Mouse (Mus musculus) frontal cortex, postnatal 14 days (tissue): ENCODE measurements around the gene Prmt2.
A peak's percentile ranks its signal among the peaks of the same experiment; 100 is the strongest.

Experiments
- DNase-seq, 2 experiments: peaks; one replicate each; pipeline ENCODE4 v3.0.0; 2022; ENCODE audit warnings: low spot score in 2 of 2

Gene Prmt2

GRCm38 (mm10) chr10:76237341-76238225, at the start of gene Prmt2:
Prmt2 (minus strand) TSS chr10:76237865.
- peak; percentile 81 to 85 for DNase-seq

- no peak for DNase-seq
Measured at GRCm38 (mm10) chr10:76278541-76279097, 41.0 kb upstream of the Prmt2 start.

GRCm38 (mm10) chr10:76275256-76275655, 37.6 kb upstream of the Prmt2 start:
- DNase-seq, result no peak

- DNase-seq, result no peak
Measured at GRCm38 (mm10) chr10:76271238-76271637, 33.6 kb upstream of the Prmt2 start.

GRCm38 (mm10) chr10:76262431-76262830, 24.8 kb upstream of the Prmt2 start:
- DNase-seq, result no peak

- DNase-seq, result no peak
Measured at GRCm38 (mm10) chr10:76261447-76261846, 23.8 kb upstream of the Prmt2 start.

GRCm38 (mm10) chr10:76260358-76261059, 22.8 kb upstream of the Prmt2 start:
- DNase-seq, result no peak

GRCm38 (mm10) chr10:76259566-76260232, 22.0 kb upstream of the Prmt2 start:
- DNase-seq, result no peak

GRCm38 (mm10) chr10:76257719-76258390, 20.2 kb upstream of the Prmt2 start:
- no peak for DNase-seq

- DNase-seq, result no peak
Measured at GRCm38 (mm10) chr10:76257231-76257630, 19.6 kb upstream of the Prmt2 start.

- no peak for DNase-seq
Measured at GRCm38 (mm10) chr10:76255617-76256016, 18.0 kb upstream of the Prmt2 start.

GRCm38 (mm10) chr10:76253536-76253935, 15.9 kb upstream of the Prmt2 start, which contains the start of gene S100b:
S100b (plus strand) TSS chr10:76253853.
- peak; percentile 41 to 47 for DNase-seq

GRCm38 (mm10) chr10:76253079-76253478, 15.4 kb upstream of the Prmt2 start:
- no peak for DNase-seq

GRCm38 (mm10) chr10:76250870-76251269, 13.2 kb upstream of the Prmt2 start:
- DNase-seq, result no peak

- DNase-seq, result no peak
Measured at GRCm38 (mm10) chr10:76248647-76248968, 10.9 kb upstream of the Prmt2 start.

- no peak for DNase-seq
Measured at GRCm38 (mm10) chr10:76247960-76248646, 10.4 kb upstream of the Prmt2 start.

- DNase-seq, result no peak
Measured at GRCm38 (mm10) chr10:76246601-76247000, 8.9 kb upstream of the Prmt2 start.

- DNase-seq, result no peak
Measured at GRCm38 (mm10) chr10:76245106-76245505, 7.4 kb upstream of the Prmt2 start.

- no peak for DNase-seq
Measured at GRCm38 (mm10) chr10:76239401-76239800, 1.7 kb upstream of the Prmt2 start.

GRCm38 (mm10) chr10:76229627-76230026, 8.0 kb downstream of the Prmt2 start:
- no peak for DNase-seq

- no peak for DNase-seq
Measured at GRCm38 (mm10) chr10:76225944-76226343, 11.7 kb downstream of the Prmt2 start.
